Mouse (Mus musculus): Measurements from ENCODE around the gene Mfsd14a. TPM values are rescaled to one million over a fixed set of nuclear protein-coding genes. Genes with fewer than 3 reads are reported as not detected.

The Mfsd14a gene
- polyA plus RNA-seq, 2 experiments, result 15.5 to 33.0 TPM

- WGBS (ENCODE audit: insufficient replicate concordance), result 89% methylated on average over 7 of the region's 7 CpGs
- H3K27ac ChIP-seq, result no peak overlapping the region
- no peak for TF ChIP-seq CTCF (IDR thresholded peaks at IDR 0.05; ENCODE audit: low read depth)
- no peak for TF ChIP-seq EP300 (IDR thresholded peaks at IDR 0.05; ENCODE audit: low read depth)
- no peaks in the 10 kb centered on the region for H3K9me3 ChIP-seq (ENCODE audit: control insufficient read depth, low read length)
- H3K36me3 ChIP-seq (replicated peaks; ENCODE audit: control insufficient read depth, insufficient read depth, low read depth), result peaks cover 34% of the 10 kb centered on the region
- H3K4me1 ChIP-seq (replicated peaks; ENCODE audit: control insufficient read depth in 2 of 2, insufficient read depth in 2 of 2, low read length in 1 of 2), result peaks cover 6 to 7% of the 10 kb centered on the region in 2 experiments; a peak in 3 of 4 replicates
- no peak overlapping the region for H3K4me2 ChIP-seq (ENCODE audit: low read depth)
- H3K4me3 ChIP-seq (ENCODE audit: insufficient read depth in 1 of 2, low read depth in 2 of 2, low read length in 2 of 2), result no peak overlapping the region
- ATAC-seq (ENCODE audit: insufficient read depth) (no peak), DNase-seq (ENCODE audit: low read depth in 3 of 3, low spot score in 3 of 3) (no peak)
- no peaks in the 10 kb centered on the region for H3K27me3 ChIP-seq (ENCODE audit: control insufficient read depth, insufficient read depth, low read length)
- no peak overlapping the region for H3K9ac ChIP-seq (replicated peaks)
Measured at GRCm38 (mm10) chr3:116622641-116623040, 39.8 kb downstream of the Mfsd14a start.

- WGBS (ENCODE audit: insufficient replicate concordance), result 49% methylated on average over 7 of the region's 7 CpGs
- DNase-seq (ENCODE audit: low read depth in 3 of 3, low spot score in 3 of 3), result peak in 2 of 3 experiments; percentile 47 to 51
- H3K36me3 ChIP-seq (replicated peaks; ENCODE audit: control insufficient read depth, insufficient read depth, low read depth), result peaks cover 40% of the 10 kb centered on the region
Measured at GRCm38 (mm10) chr3:116620636-116621370, 41.7 kb downstream of the Mfsd14a start.

GRCm38 (mm10) chr3:116618855-116619254, 43.6 kb downstream of the Mfsd14a start:
- Histone ChIP-seq H3K4me1 (replicated peaks; ENCODE audit: control insufficient read depth in 2 of 2, insufficient read depth in 2 of 2, low read length in 1 of 2) (peaks cover 7 to 14% of the 10 kb centered on the region in 2 experiments; a peak in 3 of 4 replicates), H3K9ac (replicated peaks) (no peak overlapping the region), H3K9me3 (ENCODE audit: control insufficient read depth, low read length) (no peaks in the 10 kb centered on the region), H3K27me3 (ENCODE audit: control insufficient read depth, insufficient read depth, low read length) (no peaks in the 10 kb centered on the region), H3K4me3 (ENCODE audit: insufficient read depth in 1 of 2, low read depth in 2 of 2, low read length in 2 of 2) (no peak overlapping the region), H3K36me3 (replicated peaks; ENCODE audit: control insufficient read depth, insufficient read depth, low read depth) (peaks cover 53% of the 10 kb centered on the region), H3K27ac (no peak overlapping the region), H3K4me2 (ENCODE audit: low read depth) (no peak overlapping the region)
- no peak for TF ChIP-seq EP300 (IDR thresholded peaks at IDR 0.05; ENCODE audit: low read depth)
- TF ChIP-seq CTCF (IDR thresholded peaks at IDR 0.05; ENCODE audit: low read depth), result no peak
- WGBS (ENCODE audit: insufficient replicate concordance), result 52% methylated on average over 6 of the region's 6 CpGs
- no peak for ATAC-seq (ENCODE audit: insufficient read depth)
- DNase-seq (ENCODE audit: low read depth in 3 of 3, low spot score in 3 of 3), result no peak

More at GRCm38 (mm10) chr3:116620636-116621370, 41.7 kb downstream of the Mfsd14a start:
- H3K9ac ChIP-seq (replicated peaks), result peak overlapping the region; percentile 13; the same call in 1 of the 2 replicates
- no peaks in the 10 kb centered on the region for H3K27me3 ChIP-seq (ENCODE audit: control insufficient read depth, insufficient read depth, low read length)
- H3K27ac ChIP-seq, result peak overlapping the region; percentile 20
- peaks cover 7% of the 10 kb centered on the region in 2 experiments; a peak in 3 of 4 replicates for H3K4me1 ChIP-seq (replicated peaks; ENCODE audit: control insufficient read depth in 2 of 2, insufficient read depth in 2 of 2, low read length in 1 of 2)
- no peak overlapping the region for H3K4me3 ChIP-seq (ENCODE audit: insufficient read depth in 1 of 2, low read depth in 2 of 2, low read length in 2 of 2)
- TF ChIP-seq CTCF (IDR thresholded peaks at IDR 0.05; ENCODE audit: low read depth) (no peak), EP300 (IDR thresholded peaks at IDR 0.05; ENCODE audit: low read depth) (no peak)
- no peaks in the 10 kb centered on the region for H3K9me3 ChIP-seq (ENCODE audit: control insufficient read depth, low read length)
- ATAC-seq (ENCODE audit: insufficient read depth), result peak; percentile 92
- no peak overlapping the region for H3K4me2 ChIP-seq (ENCODE audit: low read depth)

- peaks cover 2 to 9% of the 10 kb centered on the region in 2 experiments; a peak in 3 of 4 replicates for H3K4me1 ChIP-seq (replicated peaks; ENCODE audit: control insufficient read depth in 2 of 2, insufficient read depth in 2 of 2, low read length in 1 of 2)
- H3K36me3 ChIP-seq (replicated peaks; ENCODE audit: control insufficient read depth, insufficient read depth, low read depth), result peaks cover 54% of the 10 kb centered on the region
- H3K9me3 ChIP-seq (ENCODE audit: control insufficient read depth, low read length), result no peaks in the 10 kb centered on the region
- no peak overlapping the region for H3K27ac ChIP-seq
- no peak overlapping the region for H3K9ac ChIP-seq (replicated peaks)
- TF ChIP-seq CTCF (IDR thresholded peaks at IDR 0.05; ENCODE audit: low read depth), result no peak
- no peak for TF ChIP-seq EP300 (IDR thresholded peaks at IDR 0.05; ENCODE audit: low read depth)
- WGBS (ENCODE audit: insufficient replicate concordance), result 71% methylated on average over 8 of the region's 8 CpGs
- no peak overlapping the region for H3K4me2 ChIP-seq (ENCODE audit: low read depth)
- ATAC-seq (ENCODE audit: insufficient read depth) (no peak), DNase-seq (ENCODE audit: low read depth in 3 of 3, low spot score in 3 of 3) (no peak)
- no peaks in the 10 kb centered on the region for H3K27me3 ChIP-seq (ENCODE audit: control insufficient read depth, insufficient read depth, low read length)
- no peak overlapping the region for H3K4me3 ChIP-seq (ENCODE audit: insufficient read depth in 1 of 2, low read depth in 2 of 2, low read length in 2 of 2)
Measured at GRCm38 (mm10) chr3:116615318-116616068, 47.0 kb downstream of the Mfsd14a start.
